Mouse (Mus musculus) neural tube, embryonic 13.5 days (tissue): ENCODE measurements at regions not wholly inside any gene's neighbourhood (a gene's known extent, or its start where the extent isn't known, plus 50 kb on each side); places are given as distances from the start of the nearest gene placed in this dataset.

ENCODE experiments used
- ATAC-seq: fragments of 200-750 bp; cut with Nextera tagmentation; 2 replicates; pipeline ENCODE4 v1.8.0; 2017; ENCODE audit warnings: low read depth, mild to moderate bottlenecking, moderate TSS enrichment, moderate library complexity
- H3K27ac ChIP-seq: fragments of 300-500 bp; sonication (generic); replicated peaks from 2 replicates; pipeline ENCODE4 v1.5.1; 2015; ENCODE audit warnings: moderate library complexity, mild to moderate bottlenecking, inconsistent platforms
- H3K27me3 ChIP-seq: fragments of 300-500 bp; sonication (generic); 2 replicates; pipeline ENCODE4 v1.6.1; 2015; ENCODE audit warnings: mild to moderate bottlenecking, inconsistent platforms
- H3K36me3 ChIP-seq: fragments of 300-500 bp; sonication (generic); 2 replicates; pipeline ENCODE4 v1.6.1; 2015; ENCODE audit warnings: mild to moderate bottlenecking, inconsistent platforms
- H3K4me1 ChIP-seq: fragments of 300-500 bp; sonication (generic); replicated peaks from 2 replicates; pipeline ENCODE4 v1.6.1; 2015; ENCODE audit warnings: inconsistent platforms
- H3K4me2 ChIP-seq: fragments of 300-500 bp; sonication (generic); 2 replicates; pipeline ENCODE4 v1.6.1; 2015; ENCODE audit warnings: inconsistent platforms, mild to moderate bottlenecking, moderate library complexity
- H3K4me3 ChIP-seq: fragments of 300-500 bp; sonication (generic); 2 replicates; pipeline ENCODE4 v1.5.1; 2015; ENCODE audit warnings: mild to moderate bottlenecking, inconsistent platforms
- H3K9ac ChIP-seq: fragments of 300-500 bp; sonication (generic); 2 replicates; pipeline ENCODE4 v1.6.1; 2015; ENCODE audit warnings: moderate library complexity, mild to moderate bottlenecking, inconsistent platforms
- H3K9me3 ChIP-seq: fragments of 300-500 bp; sonication (generic); 2 replicates; pipeline ENCODE4 v1.6.1; 2016; ENCODE audit warnings: inconsistent platforms
- WGBS: fragments of 180-500 bp; shearing (Covaris S2); methylation state at CpG from one replicate; pipeline ENCODE4 v1.1.7; 2015; 5-methylcytosine and 5-hydroxymethylcytosine counted together

DNA sequence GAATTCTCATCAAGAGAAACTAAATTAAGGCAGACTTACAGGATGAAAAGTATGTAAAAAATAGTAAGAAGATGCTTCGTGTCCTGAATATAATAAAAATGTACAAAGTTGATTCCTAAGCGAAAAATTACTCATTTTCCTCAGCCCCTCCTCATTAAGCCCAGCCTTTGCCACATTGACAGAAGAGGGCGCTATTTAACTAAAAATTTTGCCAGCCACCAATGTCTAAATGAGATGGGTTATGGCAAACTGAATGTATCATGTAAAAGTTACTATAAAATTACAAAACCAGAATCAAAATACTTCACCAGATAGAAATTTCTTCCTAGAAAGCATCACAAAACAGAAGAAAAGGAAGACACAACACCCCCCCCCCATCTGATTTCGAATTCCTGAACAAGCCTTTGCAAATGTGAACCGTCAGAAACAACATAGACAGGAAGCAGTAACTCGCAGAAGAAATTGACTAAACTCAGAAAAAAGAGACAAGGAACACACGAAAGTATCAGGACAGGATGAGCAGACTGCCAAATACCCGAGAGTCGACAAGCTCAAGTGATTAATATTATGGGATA is 191.2 kb upstream of the Tars start:
- no peak overlapping the region for H3K4me3 ChIP-seq
- no peaks in the 10 kb centered on the region for H3K9me3 ChIP-seq
- WGBS, result 54% methylated on average over 9 of the region's 9 CpGs
- no peaks in the 10 kb centered on the region for H3K27me3 ChIP-seq
- no peak for ATAC-seq
- H3K4me1 ChIP-seq, result no peaks in the 10 kb centered on the region
- no peak overlapping the region for H3K4me2 ChIP-seq
- H3K27ac ChIP-seq, result no peak overlapping the region
- H3K9ac ChIP-seq, result no peak overlapping the region
- no peaks in the 10 kb centered on the region for H3K36me3 ChIP-seq

DNA sequence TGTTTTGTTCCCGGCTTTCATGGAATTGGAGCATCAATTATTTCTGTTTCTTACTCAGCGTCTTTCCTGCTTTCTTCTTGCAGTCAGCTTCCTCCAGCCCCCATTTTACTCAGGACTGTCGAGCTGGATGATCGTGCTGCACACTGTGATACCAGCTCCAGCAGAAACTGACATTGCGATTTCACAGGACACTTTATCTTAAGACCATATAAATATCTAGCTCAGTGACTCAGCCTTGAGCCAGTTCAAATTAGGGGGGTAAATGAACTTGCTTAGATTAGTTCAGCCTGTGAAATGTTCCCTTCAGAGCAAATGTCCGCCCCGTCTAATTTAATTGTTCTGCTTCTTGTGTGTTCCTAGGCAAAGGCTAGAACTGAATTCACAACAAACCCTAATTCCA is 190.3 kb upstream of the Tars start:
- no peaks in the 10 kb centered on the region for H3K4me1 ChIP-seq
- no peak for ATAC-seq
- H3K36me3 ChIP-seq, result no peaks in the 10 kb centered on the region
- H3K9me3 ChIP-seq, result no peaks in the 10 kb centered on the region
- no peak overlapping the region for H3K9ac ChIP-seq
- H3K4me3 ChIP-seq, result no peak overlapping the region
- H3K27me3 ChIP-seq, result no peaks in the 10 kb centered on the region
- H3K4me2 ChIP-seq, result no peak overlapping the region
- no peak overlapping the region for H3K27ac ChIP-seq
- 57% methylated on average over 7 of the region's 7 CpGs for WGBS

DNA sequence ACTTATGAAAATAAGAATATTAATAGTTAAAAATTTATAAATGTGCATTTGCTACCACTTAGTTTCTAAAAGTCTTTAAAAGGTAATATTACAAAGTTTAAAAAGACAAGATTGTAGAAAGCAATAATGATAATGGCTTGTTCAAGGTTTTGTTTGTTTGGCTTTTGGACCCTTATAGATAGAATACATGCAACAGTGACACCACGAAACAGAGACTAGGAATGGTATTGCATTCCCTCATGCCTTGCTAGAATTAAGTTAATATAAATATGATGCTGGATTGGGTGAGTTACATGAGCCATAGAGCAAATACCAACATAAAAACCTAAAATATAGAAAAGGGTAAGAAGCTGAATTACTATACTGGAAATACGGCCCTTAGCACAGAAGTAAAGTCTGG is 186.9 kb upstream of the Tars start:
- ATAC-seq, result no peak
- Histone ChIP-seq H3K4me3 (no peak overlapping the region), H3K9me3 (no peaks in the 10 kb centered on the region), H3K9ac (no peak overlapping the region), H3K27ac (no peak overlapping the region), H3K36me3 (no peaks in the 10 kb centered on the region), H3K4me1 (no peaks in the 10 kb centered on the region), H3K4me2 (no peak overlapping the region), H3K27me3 (no peaks in the 10 kb centered on the region)
- WGBS, result 90% methylated on average over 2 of the region's 2 CpGs

DNA sequence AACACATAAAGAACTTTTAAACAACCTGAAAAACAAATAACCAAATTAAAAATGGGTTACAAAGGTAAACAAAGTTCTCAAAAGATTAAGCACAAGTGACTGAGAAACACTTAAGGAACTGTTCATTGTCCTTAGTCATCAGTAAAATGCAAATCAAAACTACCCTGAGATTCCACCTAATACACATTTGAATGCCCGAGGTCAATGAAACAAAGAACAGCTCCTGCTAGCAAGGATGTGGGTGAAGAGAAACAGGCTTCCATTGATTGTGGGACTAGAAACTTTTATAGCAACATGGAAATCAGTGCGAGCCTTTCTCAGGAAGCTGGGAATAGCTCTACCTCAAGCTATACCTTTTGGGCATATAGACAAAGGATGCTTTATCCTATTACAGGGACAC is 184.7 kb upstream of the Tars start:
- no peak overlapping the region for H3K4me2 ChIP-seq
- no peaks in the 10 kb centered on the region for H3K27me3 ChIP-seq
- H3K4me1 ChIP-seq, result no peaks in the 10 kb centered on the region
- no peak overlapping the region for H3K27ac ChIP-seq
- 46% methylated on average over 2 of the region's 2 CpGs for WGBS
- H3K9me3 ChIP-seq, result no peaks in the 10 kb centered on the region
- H3K9ac ChIP-seq, result no peak overlapping the region
- ATAC-seq, result no peak
- H3K36me3 ChIP-seq, result no peaks in the 10 kb centered on the region
- H3K4me3 ChIP-seq, result no peak overlapping the region

DNA sequence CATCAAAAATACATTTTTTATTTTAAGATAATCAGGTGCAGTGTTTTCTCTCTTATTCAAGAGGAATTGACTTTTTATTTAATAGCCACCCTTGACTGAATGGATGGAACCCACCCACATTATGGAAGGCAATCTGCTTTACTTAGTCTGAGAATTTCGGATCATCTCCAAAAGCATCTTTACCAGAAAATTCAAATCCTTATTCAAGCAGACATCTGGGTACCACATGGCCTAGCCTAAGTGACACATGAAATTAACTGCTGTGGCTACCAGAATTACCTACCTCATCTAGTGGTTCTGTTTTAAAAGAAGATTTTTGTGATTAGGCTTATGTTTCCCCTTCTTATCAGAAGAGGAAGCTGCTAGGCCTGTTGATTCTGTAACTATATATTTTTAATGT is 178.9 kb upstream of the Tars start:
- no peak for ATAC-seq
- no peaks in the 10 kb centered on the region for H3K4me1 ChIP-seq
- H3K4me3 ChIP-seq, result no peak overlapping the region
- no peaks in the 10 kb centered on the region for H3K9me3 ChIP-seq
- whole genome bisulfite sequencing, result 80% methylated on average over 1 of the region's 1 CpGs
- H3K9ac ChIP-seq, result no peak overlapping the region
- H3K27me3 ChIP-seq, result no peaks in the 10 kb centered on the region
- H3K27ac ChIP-seq, result no peak overlapping the region
- H3K36me3 ChIP-seq, result no peaks in the 10 kb centered on the region
- H3K4me2 ChIP-seq, result no peak overlapping the region

DNA sequence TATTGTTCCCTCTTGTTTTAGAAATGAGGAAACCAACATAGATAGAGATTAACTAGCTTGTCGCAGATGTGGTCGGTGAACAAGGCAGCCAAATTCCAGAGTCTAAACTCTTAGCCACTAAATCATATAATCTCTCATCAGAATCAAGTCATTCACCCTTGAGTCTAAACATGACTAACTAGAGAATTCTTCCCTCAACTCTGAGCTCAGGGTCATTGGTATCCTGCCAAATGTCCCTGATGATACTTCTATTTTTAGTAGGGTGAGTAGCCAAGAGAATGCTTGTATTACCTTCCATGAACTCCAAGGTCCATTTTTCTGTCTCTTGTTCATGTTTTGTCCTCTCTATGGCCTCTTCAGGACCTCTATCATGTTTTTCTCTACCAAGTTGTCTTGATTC is 174.9 kb upstream of the Tars start:
- WGBS, result 91% methylated on average over 2 of the region's 2 CpGs
- no peak for ATAC-seq
- Histone ChIP-seq H3K4me2 (no peak overlapping the region), H3K4me1 (no peaks in the 10 kb centered on the region), H3K4me3 (no peak overlapping the region), H3K9me3 (no peaks in the 10 kb centered on the region), H3K27ac (no peak overlapping the region), H3K27me3 (no peaks in the 10 kb centered on the region), H3K36me3 (no peaks in the 10 kb centered on the region), H3K9ac (no peak overlapping the region)

DNA sequence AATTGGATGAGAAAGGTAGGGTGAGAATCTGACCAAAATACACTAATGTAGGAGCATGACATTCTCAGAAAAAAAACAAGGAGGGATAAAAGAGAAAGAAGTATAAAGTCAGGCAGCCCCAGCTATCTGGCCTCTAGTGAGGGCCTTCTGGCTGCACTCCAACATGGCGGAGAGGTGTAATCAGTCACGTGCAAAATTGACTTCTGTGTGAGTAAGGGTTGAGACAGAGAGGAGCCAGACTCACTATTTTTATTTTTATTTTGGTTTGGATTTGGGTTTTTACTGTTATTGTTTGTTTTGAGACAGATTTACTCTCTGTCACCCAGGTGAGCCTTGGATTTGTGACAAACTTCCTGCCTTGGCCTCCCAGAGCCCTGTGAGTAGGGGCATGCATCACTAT is 174.0 kb upstream of the Tars start:
- H3K27ac ChIP-seq, result no peak overlapping the region
- H3K27me3 ChIP-seq, result no peaks in the 10 kb centered on the region
- H3K9ac ChIP-seq, result no peak overlapping the region
- no peak overlapping the region for H3K4me3 ChIP-seq
- no peak overlapping the region for H3K4me2 ChIP-seq
- 86% methylated on average over 2 of the region's 2 CpGs for WGBS
- no peak for ATAC-seq
- no peaks in the 10 kb centered on the region for H3K9me3 ChIP-seq
- no peaks in the 10 kb centered on the region for H3K36me3 ChIP-seq
- H3K4me1 ChIP-seq, result no peaks in the 10 kb centered on the region

DNA sequence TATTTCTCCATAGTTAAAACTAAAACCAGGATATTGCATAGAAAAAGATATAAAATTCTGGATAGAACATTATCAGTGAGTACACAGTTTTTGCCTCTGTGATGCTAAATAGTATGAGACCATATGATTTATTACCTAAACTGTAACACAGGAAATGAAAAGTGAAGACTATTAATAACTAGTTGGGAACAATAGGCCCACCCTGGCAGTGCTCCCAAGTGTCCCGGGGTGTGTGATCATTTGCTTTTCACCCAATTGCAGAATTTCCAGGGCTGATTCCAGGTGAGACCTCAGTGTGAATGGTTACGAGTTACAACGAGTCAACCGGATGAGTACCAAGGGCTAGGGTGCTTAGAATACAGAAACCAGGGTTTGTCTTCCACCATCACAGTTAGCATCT is 172.6 kb upstream of the Tars start:
- no peak overlapping the region for H3K4me2 ChIP-seq
- no peak overlapping the region for H3K9ac ChIP-seq
- H3K4me3 ChIP-seq, result no peak overlapping the region
- H3K27ac ChIP-seq, result no peak overlapping the region
- no peaks in the 10 kb centered on the region for H3K36me3 ChIP-seq
- H3K27me3 ChIP-seq, result no peaks in the 10 kb centered on the region
- no peaks in the 10 kb centered on the region for H3K9me3 ChIP-seq
- 91% methylated on average over 4 of the region's 4 CpGs for WGBS
- no peak for ATAC-seq
- H3K4me1 ChIP-seq, result no peaks in the 10 kb centered on the region

DNA sequence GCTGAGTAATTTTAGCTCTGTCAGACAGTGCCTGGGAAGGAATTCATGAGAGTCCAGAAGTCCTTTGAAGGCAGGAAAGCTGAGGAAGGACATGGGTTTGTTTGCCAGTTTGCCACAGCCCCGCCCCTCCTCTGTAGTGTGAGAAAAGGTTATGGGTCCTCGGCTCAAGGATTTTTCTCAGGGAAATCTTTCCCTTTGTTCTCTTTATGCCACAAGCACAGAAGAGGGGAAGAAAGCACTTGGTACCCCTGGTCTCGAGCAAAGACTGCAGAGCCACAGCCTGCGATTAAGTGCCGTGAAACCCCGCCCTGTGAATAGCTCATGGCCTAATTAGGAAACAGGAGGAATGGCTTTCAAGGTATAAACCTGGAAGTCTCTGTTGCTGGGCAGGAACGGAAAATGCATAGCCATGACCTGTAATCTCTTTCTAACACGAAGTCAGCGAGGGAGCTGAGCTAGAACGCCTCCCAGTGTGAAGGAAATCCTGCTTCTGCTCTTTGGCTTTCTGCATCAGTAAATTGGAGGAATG is 166.1 kb upstream of the Tars start:
- Histone ChIP-seq H3K27ac (0 out of 2 replicates have a peak overlapping the region, but pooled peaks have one; percentile 42), H3K4me3 (no peak overlapping the region), H3K9ac (no peak overlapping the region), H3K27me3 (no peaks in the 10 kb centered on the region), H3K36me3 (no peaks in the 10 kb centered on the region), H3K4me2 (peak overlapping the region; percentile 34; the same call in 1 of the 2 replicates), H3K4me1 (peaks cover 9% of the 10 kb centered on the region; the same call in 1 of the 2 replicates), H3K9me3 (no peaks in the 10 kb centered on the region)
- WGBS, result 24% methylated on average over 10 of the region's 10 CpGs
- ATAC-seq, result peak; percentile 56; the same call in 1 of the 2 replicates

DNA sequence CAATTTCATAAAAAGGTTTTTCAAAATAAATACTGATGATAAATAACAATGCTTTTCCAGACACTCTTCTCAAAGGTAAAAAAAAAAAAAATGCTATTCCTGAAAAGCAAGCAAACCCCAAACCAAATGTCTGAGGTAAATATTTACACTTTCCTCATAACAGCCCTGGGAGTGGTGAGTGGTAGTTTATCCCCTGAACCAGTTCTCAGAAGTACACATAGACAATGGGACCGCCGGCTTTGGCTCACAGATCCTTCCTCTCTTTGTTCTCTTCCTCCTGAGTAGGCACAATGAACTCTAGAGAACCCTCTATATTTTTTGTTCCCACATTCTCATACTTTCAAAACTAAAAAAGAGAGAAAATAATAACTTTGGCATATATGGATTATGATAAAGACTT is 153.1 kb upstream of the Tars start:
- no peaks in the 10 kb centered on the region for H3K36me3 ChIP-seq
- H3K4me3 ChIP-seq, result no peak overlapping the region
- no peaks in the 10 kb centered on the region for H3K4me1 ChIP-seq
- no peak for ATAC-seq
- H3K9me3 ChIP-seq, result no peaks in the 10 kb centered on the region
- no peak overlapping the region for H3K9ac ChIP-seq
- H3K27me3 ChIP-seq, result no peaks in the 10 kb centered on the region
- 79% methylated on average over 2 of the region's 2 CpGs for WGBS
- H3K4me2 ChIP-seq, result no peak overlapping the region
- H3K27ac ChIP-seq, result no peak overlapping the region

DNA sequence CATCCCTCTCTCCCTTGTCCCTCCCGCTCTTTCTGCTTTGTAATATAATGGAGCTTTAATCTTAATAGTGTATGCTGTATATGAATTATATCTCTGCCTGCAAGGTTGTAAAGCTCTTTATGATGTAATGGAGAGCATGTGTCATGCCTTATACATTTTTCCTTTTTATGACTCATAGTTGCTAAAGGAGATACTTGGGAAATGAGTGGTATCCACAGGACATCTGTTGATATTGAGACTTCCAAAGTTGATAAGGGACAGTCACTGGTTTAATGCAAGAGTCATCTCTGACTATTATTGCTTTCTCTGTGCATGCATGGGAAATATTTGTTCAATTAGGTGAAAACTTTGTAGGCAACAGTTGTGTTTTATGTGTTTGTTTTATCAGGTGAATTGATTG is 152.6 kb upstream of the Tars start:
- WGBS, result 91% methylated on average over 1 of the region's 1 CpGs
- no peaks in the 10 kb centered on the region for H3K4me1 ChIP-seq
- no peak for ATAC-seq

DNA sequence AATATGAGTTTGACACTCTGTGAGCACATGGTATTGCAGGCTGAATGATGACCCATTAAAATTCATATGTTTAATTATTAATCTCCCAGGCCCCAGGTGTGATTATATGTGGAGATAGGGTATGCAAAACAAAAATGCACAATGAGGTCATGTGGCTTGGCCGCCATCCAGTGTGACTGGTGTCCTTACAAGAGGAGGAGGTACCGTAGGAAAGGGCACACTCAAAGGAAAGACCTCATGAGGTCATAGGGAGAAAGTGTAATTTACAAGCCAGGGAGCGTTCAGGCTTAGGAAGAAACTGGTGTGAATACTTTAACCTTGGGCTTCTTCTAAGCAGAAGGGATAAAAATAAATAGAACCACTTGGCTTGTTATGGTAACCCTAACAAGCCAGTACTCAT is 140.0 kb upstream of the Tars start:
- Histone ChIP-seq H3K27ac (no peak overlapping the region), H3K36me3 (no peaks in the 10 kb centered on the region), H3K4me3 (no peak overlapping the region), H3K27me3 (peaks cover 7% of the 10 kb centered on the region), H3K4me2 (no peak overlapping the region), H3K9ac (no peak overlapping the region), H3K9me3 (no peaks in the 10 kb centered on the region), H3K4me1 (peaks cover 12% of the 10 kb centered on the region)
- ATAC-seq, result 0 out of 2 replicates have a peak, but pooled peaks have one; percentile 32
- 55% methylated on average over 3 of the region's 3 CpGs for WGBS

More for the DNA sequence above, 152.6 kb upstream of the Tars start:
- H3K27me3 ChIP-seq, result no peaks in the 10 kb centered on the region
- no peaks in the 10 kb centered on the region for H3K36me3 ChIP-seq
- no peak overlapping the region for H3K27ac ChIP-seq
- H3K4me2 ChIP-seq, result no peak overlapping the region
- H3K9ac ChIP-seq, result no peak overlapping the region
- no peak overlapping the region for H3K4me3 ChIP-seq
- no peaks in the 10 kb centered on the region for H3K9me3 ChIP-seq

DNA sequence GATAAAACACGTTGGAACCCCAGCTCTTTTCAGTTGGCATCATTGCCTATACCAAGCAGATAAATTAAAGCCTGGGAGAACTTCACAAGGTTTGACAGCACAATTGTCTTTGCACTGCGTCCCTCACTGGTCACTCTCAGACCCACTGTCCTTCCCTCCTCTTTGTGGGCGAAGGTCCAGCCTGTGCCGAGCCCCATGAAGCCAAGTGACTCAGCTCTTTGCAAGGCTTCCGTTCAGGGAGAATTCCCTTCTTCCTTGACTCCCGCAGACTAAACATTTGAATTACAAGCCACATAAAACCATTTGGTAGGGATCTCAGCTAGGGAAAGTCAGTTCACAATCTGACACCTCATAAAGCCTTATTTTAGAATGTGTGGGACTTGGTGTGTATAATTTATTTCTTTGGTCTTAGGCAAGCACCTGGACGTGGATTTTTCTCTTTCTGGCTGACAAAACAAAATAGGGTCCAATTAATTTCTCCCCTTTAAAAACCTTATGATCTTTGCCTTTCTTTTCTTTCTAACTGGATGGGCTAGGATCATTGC is 136.7 kb upstream of the Tars start:
- no peak overlapping the region for H3K4me3 ChIP-seq
- H3K9ac ChIP-seq, result no peak overlapping the region
- peaks cover 12% of the 10 kb centered on the region for H3K4me1 ChIP-seq
- ATAC-seq, result no peak
- WGBS, result 69% methylated on average over 7 of the region's 7 CpGs
- peaks cover 26% of the 10 kb centered on the region for H3K27me3 ChIP-seq
- H3K36me3 ChIP-seq, result no peaks in the 10 kb centered on the region
- no peak overlapping the region for H3K27ac ChIP-seq
- no peak overlapping the region for H3K4me2 ChIP-seq
- H3K9me3 ChIP-seq, result no peaks in the 10 kb centered on the region
